Mouse (Mus musculus): ENCODE results near the gene Bmp6. TPM values are rescaled to one million over a fixed set of nuclear protein-coding genes. Genes with fewer than 3 reads are reported as not detected.
A peak's percentile ranks its signal among the peaks of the same experiment; 100 is the strongest.

The Bmp6 gene
- polyA plus RNA-seq, 1 experiment from 2014 or later, result 2.2 TPM

DNA sequence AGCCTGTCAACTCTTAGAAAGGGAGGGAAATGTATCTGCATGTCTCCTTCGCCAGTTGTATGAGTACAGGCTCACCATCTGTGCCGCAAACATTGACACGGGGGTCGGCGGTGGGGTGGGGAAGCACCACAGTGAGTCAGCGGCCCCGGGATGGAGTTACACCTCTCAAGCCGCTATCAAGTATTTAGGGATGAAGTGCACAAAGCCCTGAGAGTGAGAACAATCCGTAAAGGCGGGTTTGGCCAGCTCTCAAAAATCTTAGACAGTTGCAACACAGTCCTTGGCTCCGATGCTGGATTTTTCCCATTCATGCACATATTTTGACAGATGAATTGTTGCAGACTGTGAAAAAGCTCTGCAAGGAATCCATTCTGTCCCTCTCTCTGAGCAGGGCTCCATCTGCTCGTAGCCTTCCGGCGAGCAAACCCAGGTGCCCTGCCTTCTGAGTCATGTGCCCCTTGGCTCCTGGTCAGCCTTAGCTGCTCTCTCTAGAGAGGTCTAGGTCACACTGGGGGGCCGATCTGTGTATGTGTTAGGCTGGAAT, 65.5 kb downstream of the Bmp6 start:
- Histone ChIP-seq H3K27me3 (ENCODE audit: insufficient read depth, low read length) (no peaks in the 10 kb centered on the region), H3K4me1 (ENCODE audit: insufficient read depth, low read length) (peaks cover 31% of the 10 kb centered on the region), H3K4me3 (ENCODE audit: low read length) (0 out of 2 replicates have a peak overlapping the region, but pooled peaks have one; percentile 14), H3K4me2 (replicated peaks; ENCODE audit: low read depth, low read length) (peak overlapping the region; percentile 39), H3K27ac (ENCODE audit: low read length) (peak overlapping the region; percentile 74), H3K36me3 (ENCODE audit: insufficient read depth, low read length) (no peaks in the 10 kb centered on the region), H3K9ac (replicated peaks; ENCODE audit: low read length) (no peak overlapping the region), H3K9me3 (ENCODE audit: low read length) (no peaks in the 10 kb centered on the region)
- 10% methylated on average over 15 of the region's 15 CpGs for WGBS
- peak; percentile 85 for ATAC-seq (ENCODE audit: low FRiP score, low TSS enrichment)

DNA sequence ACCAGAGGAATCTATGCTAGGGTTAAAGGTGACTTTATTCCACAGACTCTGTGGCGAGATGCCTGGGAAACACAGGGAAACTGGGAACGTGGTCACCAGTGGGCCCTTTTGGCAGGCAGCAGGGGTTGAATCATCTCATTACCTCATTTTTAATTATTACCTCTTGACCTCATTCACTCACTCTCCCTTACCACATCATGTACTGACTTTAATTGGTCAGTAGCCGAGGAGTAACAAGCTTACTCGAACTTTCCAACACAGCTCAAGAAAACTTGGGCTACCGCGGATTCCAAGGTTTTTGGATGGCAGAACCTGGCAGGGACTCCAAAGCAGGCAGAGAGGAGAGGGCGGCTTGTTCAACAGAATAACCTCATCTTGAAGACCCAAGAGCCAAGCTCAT, 74.9 kb downstream of the Bmp6 start:
- H3K9me3 ChIP-seq (ENCODE audit: low read length), result no peaks in the 10 kb centered on the region
- H3K4me1 ChIP-seq (ENCODE audit: insufficient read depth, low read length), result no peaks in the 10 kb centered on the region
- no peak overlapping the region for H3K4me3 ChIP-seq (ENCODE audit: low read length)
- H3K27me3 ChIP-seq (ENCODE audit: insufficient read depth, low read length), result no peaks in the 10 kb centered on the region
- no peak overlapping the region for H3K4me2 ChIP-seq (replicated peaks; ENCODE audit: low read depth, low read length)
- H3K27ac ChIP-seq (ENCODE audit: low read length), result no peak overlapping the region
- H3K36me3 ChIP-seq (ENCODE audit: insufficient read depth, low read length), result no peaks in the 10 kb centered on the region
- 87% methylated on average over 7 of the region's 7 CpGs for WGBS
- no peak for ATAC-seq (ENCODE audit: low FRiP score, low TSS enrichment)
- H3K9ac ChIP-seq (replicated peaks; ENCODE audit: low read length), result no peak overlapping the region

DNA sequence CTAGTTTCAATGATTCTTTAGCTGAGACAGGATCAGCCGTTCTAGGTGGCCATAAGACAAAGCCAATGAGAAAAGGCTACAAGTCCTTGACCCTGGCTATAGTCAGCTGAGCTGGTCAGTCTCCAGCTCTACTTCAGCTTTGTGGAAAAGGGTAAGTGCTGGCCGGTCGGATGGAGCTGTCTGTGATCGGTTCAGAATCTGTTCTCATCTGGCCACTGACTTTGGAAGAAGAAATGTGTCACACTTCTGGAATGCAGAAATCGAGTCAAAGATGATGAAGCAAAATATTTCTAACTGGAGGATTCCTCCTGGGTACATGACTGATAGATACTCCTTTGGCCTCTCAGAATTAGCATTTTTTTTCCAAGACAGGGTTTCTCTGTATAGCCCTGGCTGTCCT, 77.6 kb downstream of the Bmp6 start:
- H3K27ac ChIP-seq (ENCODE audit: low read length), result no peak overlapping the region
- H3K9ac ChIP-seq (replicated peaks; ENCODE audit: low read length), result no peak overlapping the region
- no peak overlapping the region for H3K4me2 ChIP-seq (replicated peaks; ENCODE audit: low read depth, low read length)
- 85% methylated on average over 5 of the region's 5 CpGs for WGBS
- no peak for ATAC-seq (ENCODE audit: low FRiP score, low TSS enrichment)
- H3K27me3 ChIP-seq (ENCODE audit: insufficient read depth, low read length), result no peaks in the 10 kb centered on the region
- no peaks in the 10 kb centered on the region for H3K9me3 ChIP-seq (ENCODE audit: low read length)
- no peaks in the 10 kb centered on the region for H3K36me3 ChIP-seq (ENCODE audit: insufficient read depth, low read length)
- no peak overlapping the region for H3K4me3 ChIP-seq (ENCODE audit: low read length)
- peaks cover 5% of the 10 kb centered on the region; the same call in 1 of the 2 replicates for H3K4me1 ChIP-seq (ENCODE audit: insufficient read depth, low read length)

DNA sequence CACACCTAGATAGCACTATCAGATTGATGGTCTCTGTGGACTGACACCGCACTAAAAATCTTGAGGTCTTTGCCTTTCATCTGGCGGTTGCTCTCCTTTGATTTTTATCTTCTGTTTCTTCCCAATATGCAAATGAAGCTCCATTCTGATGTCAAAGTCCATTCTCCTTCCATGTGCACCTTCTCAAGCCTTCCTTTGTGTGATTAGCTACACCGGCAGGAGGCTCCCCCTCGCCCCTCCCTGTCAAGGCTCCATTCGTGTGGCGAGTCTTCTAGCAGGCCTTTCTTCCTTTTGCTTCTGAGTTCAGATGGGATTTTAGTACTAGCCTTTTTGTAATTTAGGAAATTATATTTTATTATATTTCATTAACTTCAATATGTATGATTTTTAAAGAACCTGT, 80.4 kb downstream of the Bmp6 start:
- no peaks in the 10 kb centered on the region for H3K9me3 ChIP-seq (ENCODE audit: low read length)
- H3K27ac ChIP-seq (ENCODE audit: low read length), result no peak overlapping the region
- no peaks in the 10 kb centered on the region for H3K36me3 ChIP-seq (ENCODE audit: insufficient read depth, low read length)
- H3K9ac ChIP-seq (replicated peaks; ENCODE audit: low read length), result no peak overlapping the region
- ATAC-seq (ENCODE audit: low FRiP score, low TSS enrichment), result no peak
- WGBS, result 91% methylated on average over 6 of the region's 6 CpGs
- no peaks in the 10 kb centered on the region for H3K27me3 ChIP-seq (ENCODE audit: insufficient read depth, low read length)
- no peak overlapping the region for H3K4me2 ChIP-seq (replicated peaks; ENCODE audit: low read depth, low read length)
- H3K4me3 ChIP-seq (ENCODE audit: low read length), result no peak overlapping the region
- H3K4me1 ChIP-seq (ENCODE audit: insufficient read depth, low read length), result peaks cover 18% of the 10 kb centered on the region

DNA sequence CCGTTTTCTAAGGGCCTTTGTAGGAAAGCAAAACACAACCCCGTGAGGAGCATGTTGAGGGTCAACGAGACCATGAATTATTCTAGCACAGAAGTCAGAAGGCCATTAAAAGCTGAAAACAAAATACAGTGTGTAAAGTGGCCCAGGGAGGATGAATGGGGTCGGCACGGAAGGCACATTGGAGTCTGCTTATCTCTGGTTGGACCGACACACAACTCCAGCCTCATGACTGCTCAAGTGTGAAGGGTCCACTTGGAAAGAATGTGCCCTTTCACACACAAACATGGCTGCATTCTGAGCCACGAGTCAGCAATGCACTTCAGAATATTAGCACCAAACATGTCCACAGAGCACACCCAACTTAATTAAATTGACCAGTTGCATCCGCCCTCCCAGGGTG, 84.8 kb downstream of the Bmp6 start:
- Histone ChIP-seq H3K27ac (ENCODE audit: low read length) (peak overlapping the region; percentile 75), H3K36me3 (ENCODE audit: insufficient read depth, low read length) (no peaks in the 10 kb centered on the region), H3K4me2 (replicated peaks; ENCODE audit: low read depth, low read length) (0 out of 2 replicates have a peak overlapping the region, but pooled peaks have one; percentile 19), H3K4me3 (ENCODE audit: low read length) (no peak overlapping the region), H3K4me1 (ENCODE audit: insufficient read depth, low read length) (peaks cover 19% of the 10 kb centered on the region), H3K9ac (replicated peaks; ENCODE audit: low read length) (no peak overlapping the region), H3K27me3 (ENCODE audit: insufficient read depth, low read length) (no peaks in the 10 kb centered on the region), H3K9me3 (ENCODE audit: low read length) (no peaks in the 10 kb centered on the region)
- 10% methylated on average over 8 of the region's 8 CpGs for WGBS
- ATAC-seq (ENCODE audit: low FRiP score, low TSS enrichment), result peak; percentile 97

DNA sequence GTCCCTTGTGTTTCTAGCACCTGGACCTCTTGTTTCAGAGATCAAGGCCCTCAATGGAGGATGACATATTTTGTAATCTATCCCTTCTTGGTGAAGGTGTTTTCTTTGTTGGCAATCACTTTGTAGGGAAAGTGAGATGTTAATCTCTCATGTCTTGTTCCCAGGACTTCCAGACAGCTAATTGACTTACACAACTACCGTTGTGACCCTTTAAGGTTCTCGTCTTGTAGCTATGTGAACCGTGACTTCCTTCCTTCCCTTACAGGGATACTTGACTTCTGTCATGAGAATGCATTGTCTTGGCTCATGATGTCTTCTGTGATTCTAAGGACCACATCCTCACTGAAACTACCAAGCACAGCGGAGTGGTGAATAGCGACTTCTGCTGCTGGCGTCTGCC, 85.2 kb downstream of the Bmp6 start:
- peak; percentile 31 for ATAC-seq (ENCODE audit: low FRiP score, low TSS enrichment)
- Histone ChIP-seq H3K9me3 (ENCODE audit: low read length) (no peaks in the 10 kb centered on the region), H3K27ac (ENCODE audit: low read length) (peak overlapping the region; percentile 75), H3K4me3 (ENCODE audit: low read length) (no peak overlapping the region), H3K36me3 (ENCODE audit: insufficient read depth, low read length) (no peaks in the 10 kb centered on the region), H3K9ac (replicated peaks; ENCODE audit: low read length) (no peak overlapping the region), H3K4me1 (ENCODE audit: insufficient read depth, low read length) (peaks cover 19% of the 10 kb centered on the region), H3K27me3 (ENCODE audit: insufficient read depth, low read length) (no peaks in the 10 kb centered on the region), H3K4me2 (replicated peaks; ENCODE audit: low read depth, low read length) (0 out of 2 replicates have a peak overlapping the region, but pooled peaks have one; percentile 19)
- 15% methylated on average over 6 of the region's 6 CpGs for WGBS

DNA sequence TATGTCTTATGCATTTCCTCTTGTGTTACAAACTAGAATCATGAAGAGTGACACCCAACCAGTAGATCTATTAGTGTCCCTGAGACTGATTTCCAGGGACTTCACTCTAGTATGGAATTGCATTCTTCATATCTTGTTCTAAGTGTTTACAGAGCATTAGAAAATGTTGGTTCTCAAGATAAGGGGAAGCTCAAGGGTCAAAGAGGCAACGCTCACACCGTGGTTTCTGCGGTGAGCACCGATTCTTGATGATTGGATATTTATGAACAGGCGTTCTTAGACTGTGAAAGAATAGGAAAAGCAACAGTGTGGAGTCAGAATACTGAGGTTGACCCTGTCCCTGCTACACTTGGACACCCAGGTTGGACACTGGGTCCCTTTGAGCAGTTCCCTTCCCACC, 89.9 kb downstream of the Bmp6 start:
- no peaks in the 10 kb centered on the region for H3K9me3 ChIP-seq (ENCODE audit: low read length)
- ATAC-seq (ENCODE audit: low FRiP score, low TSS enrichment), result no peak
- no peak overlapping the region for H3K4me3 ChIP-seq (ENCODE audit: low read length)
- H3K27me3 ChIP-seq (ENCODE audit: insufficient read depth, low read length), result no peaks in the 10 kb centered on the region
- H3K27ac ChIP-seq (ENCODE audit: low read length), result no peak overlapping the region
- peaks cover 5% of the 10 kb centered on the region for H3K4me1 ChIP-seq (ENCODE audit: insufficient read depth, low read length)
- H3K36me3 ChIP-seq (ENCODE audit: insufficient read depth, low read length), result no peaks in the 10 kb centered on the region
- no peak overlapping the region for H3K9ac ChIP-seq (replicated peaks; ENCODE audit: low read length)
- WGBS, result 92% methylated on average over 5 of the region's 5 CpGs
- no peak overlapping the region for H3K4me2 ChIP-seq (replicated peaks; ENCODE audit: low read depth, low read length)

DNA sequence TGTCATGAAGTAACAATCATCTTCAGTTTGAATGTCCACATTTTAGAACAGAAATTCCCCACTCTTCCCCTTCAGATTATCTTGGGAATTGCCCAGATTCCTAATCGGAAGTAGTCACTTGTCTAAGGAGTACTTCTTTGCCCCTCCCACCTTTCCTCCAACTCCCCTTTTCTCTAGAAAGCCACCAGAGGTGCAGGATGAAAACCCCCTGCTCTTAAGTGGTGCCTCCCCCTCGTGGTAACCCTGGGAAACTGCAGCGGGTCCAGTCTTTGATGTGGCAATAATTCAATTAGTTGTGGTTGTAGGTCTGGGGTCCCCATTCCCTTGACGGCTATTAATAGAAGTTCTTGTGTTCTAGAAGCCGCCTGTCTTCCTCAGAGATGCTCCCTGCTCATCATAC, 93.0 kb downstream of the Bmp6 start:
- Histone ChIP-seq H3K4me1 (ENCODE audit: insufficient read depth, low read length) (no peaks in the 10 kb centered on the region), H3K9ac (replicated peaks; ENCODE audit: low read length) (no peak overlapping the region), H3K4me2 (replicated peaks; ENCODE audit: low read depth, low read length) (no peak overlapping the region), H3K27me3 (ENCODE audit: insufficient read depth, low read length) (no peaks in the 10 kb centered on the region), H3K4me3 (ENCODE audit: low read length) (no peak overlapping the region), H3K27ac (ENCODE audit: low read length) (no peak overlapping the region), H3K9me3 (ENCODE audit: low read length) (no peaks in the 10 kb centered on the region), H3K36me3 (ENCODE audit: insufficient read depth, low read length) (no peaks in the 10 kb centered on the region)
- WGBS, result 20% methylated on average over 5 of the region's 5 CpGs
- no peak for ATAC-seq (ENCODE audit: low FRiP score, low TSS enrichment)

DNA sequence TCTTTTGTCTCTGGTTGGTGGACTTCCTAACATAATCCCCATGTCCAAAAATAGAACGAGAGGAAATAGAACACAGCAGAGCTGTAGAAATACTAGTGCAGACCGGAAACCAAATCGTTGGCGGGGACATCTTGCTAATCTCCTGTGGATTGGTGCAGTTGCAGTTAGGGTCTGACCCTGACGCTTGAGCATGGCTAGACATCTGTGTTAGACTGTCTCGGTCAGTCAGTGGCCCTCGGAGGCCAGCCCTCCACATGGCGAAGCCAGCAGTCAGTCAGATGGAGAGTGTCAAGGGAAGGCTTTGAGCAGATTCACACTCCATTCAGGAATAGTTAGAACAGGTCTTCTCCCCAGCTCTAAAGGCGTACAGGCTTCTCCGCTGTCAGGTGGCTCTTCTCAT, 95.3 kb downstream of the Bmp6 start:
- no peaks in the 10 kb centered on the region for H3K36me3 ChIP-seq (ENCODE audit: insufficient read depth, low read length)
- no peak for ATAC-seq (ENCODE audit: low FRiP score, low TSS enrichment)
- WGBS, result 82% methylated on average over 10 of the region's 10 CpGs
- H3K4me2 ChIP-seq (replicated peaks; ENCODE audit: low read depth, low read length), result no peak overlapping the region
- no peaks in the 10 kb centered on the region for H3K9me3 ChIP-seq (ENCODE audit: low read length)
- H3K4me3 ChIP-seq (ENCODE audit: low read length), result no peak overlapping the region
- no peaks in the 10 kb centered on the region for H3K4me1 ChIP-seq (ENCODE audit: insufficient read depth, low read length)
- no peak overlapping the region for H3K9ac ChIP-seq (replicated peaks; ENCODE audit: low read length)
- no peaks in the 10 kb centered on the region for H3K27me3 ChIP-seq (ENCODE audit: insufficient read depth, low read length)
- H3K27ac ChIP-seq (ENCODE audit: low read length), result no peak overlapping the region

DNA sequence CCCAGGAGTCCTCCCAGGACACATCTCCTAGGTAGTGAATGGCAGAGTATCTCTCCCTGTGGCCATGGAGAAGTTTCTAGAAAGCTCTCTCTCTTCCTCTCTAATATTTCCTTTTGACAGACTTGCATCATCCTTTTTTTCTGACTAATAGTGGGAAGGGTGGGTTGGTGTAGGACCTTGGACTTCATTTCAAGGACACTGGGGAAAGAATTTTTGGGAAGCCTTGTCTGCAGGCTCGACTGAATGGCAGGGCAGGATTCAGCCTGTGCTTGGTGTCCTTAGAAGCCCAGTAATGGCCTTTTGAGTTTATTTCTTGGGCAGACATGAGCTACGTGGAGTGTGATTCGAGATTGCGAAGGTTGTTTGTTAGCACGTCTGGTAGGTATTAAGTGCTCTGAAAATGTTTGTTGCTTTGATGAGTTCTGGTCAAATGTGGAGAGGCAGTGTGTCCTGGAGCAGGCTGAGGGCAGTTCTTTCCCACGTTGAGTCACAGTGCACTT, 103.7 kb downstream of the Bmp6 start:
- H3K4me3 ChIP-seq (ENCODE audit: low read length), result no peak overlapping the region
- WGBS, result 85% methylated on average over 6 of the region's 6 CpGs
- no peak overlapping the region for H3K9ac ChIP-seq (replicated peaks; ENCODE audit: low read length)
- H3K4me2 ChIP-seq (replicated peaks; ENCODE audit: low read depth, low read length), result no peak overlapping the region
- H3K27me3 ChIP-seq (ENCODE audit: insufficient read depth, low read length), result no peaks in the 10 kb centered on the region
- no peaks in the 10 kb centered on the region for H3K9me3 ChIP-seq (ENCODE audit: low read length)
- H3K4me1 ChIP-seq (ENCODE audit: insufficient read depth, low read length), result peaks cover 7% of the 10 kb centered on the region; the same call in 1 of the 2 replicates
- H3K27ac ChIP-seq (ENCODE audit: low read length), result no peak overlapping the region
- no peaks in the 10 kb centered on the region for H3K36me3 ChIP-seq (ENCODE audit: insufficient read depth, low read length)
- no peak for ATAC-seq (ENCODE audit: low FRiP score, low TSS enrichment)

Measured in kidney, embryonic 16.5 days (tissue).